Mouse (Mus musculus) right cerebral cortex, postnatal 4 days (tissue): Measurements from ENCODE around the gene Chic2.

ENCODE experiments used
- DNase-seq: peaks from one replicate; pipeline ENCODE4 v3.0.0-alpha.2; 2022

Chic2 gene

GRCm38 (mm10) chr5:74974061-74974581 is 70.5 kb downstream of the Chic2 start:
- DNase-seq: no peak

- no peak for DNase-seq
These were observed 73.2 kb downstream of the Chic2 start for GRCm38 (mm10) chr5:74971418-74971817.

- no peak for DNase-seq
These were observed 75.2 kb downstream of the Chic2 start for GRCm38 (mm10) chr5:74969341-74969740.

- DNase-seq: no peak
These were observed 76.7 kb downstream of the Chic2 start for GRCm38 (mm10) chr5:74967882-74968281.

GRCm38 (mm10) chr5:74966891-74967290 is 77.7 kb downstream of the Chic2 start:
- DNase-seq: no peak

GRCm38 (mm10) chr5:74962771-74963170 is 81.8 kb downstream of the Chic2 start:
- DNase-seq: no peak

- peak; percentile 81 for DNase-seq
These were observed 83.6 kb downstream of the Chic2 start for GRCm38 (mm10) chr5:74960840-74961543.

GRCm38 (mm10) chr5:74960306-74960705 is 84.3 kb downstream of the Chic2 start:
- DNase-seq: no peak

GRCm38 (mm10) chr5:74957293-74958076 is 87.1 kb downstream of the Chic2 start:
- DNase-seq: no peak

GRCm38 (mm10) chr5:74956335-74956734 is 88.2 kb downstream of the Chic2 start:
- DNase-seq: no peak

- no peak for DNase-seq
These were observed 89.0 kb downstream of the Chic2 start for GRCm38 (mm10) chr5:74955565-74955964.

GRCm38 (mm10) chr5:74952938-74953337 is 91.6 kb downstream of the Chic2 start:
- DNase-seq: no peak

GRCm38 (mm10) chr5:74951375-74951774 is 93.2 kb downstream of the Chic2 start:
- DNase-seq: no peak

- DNase-seq: no peak
These were observed 95.3 kb downstream of the Chic2 start for GRCm38 (mm10) chr5:74949298-74949697.

GRCm38 (mm10) chr5:74948482-74948881 is 96.1 kb downstream of the Chic2 start:
- DNase-seq: no peak
